Mouse (Mus musculus) thymus, adult 2 months (tissue): Measurements from ENCODE around the gene Barhl1.

Source experiments
- CTCF ChIP-seq: fragments of 200-500 bp; IDR thresholded peaks from 2 replicates; pipeline ENCODE4 v1.5.1; 2012; ENCODE audit warnings: mild to moderate bottlenecking, control low read depth, low read length, moderate library complexity, borderline replicate concordance; ENCODE audit not compliant: control insufficient read depth, poor library complexity, insufficient read depth; ENCODE audit errors: extremely low read depth
- POLR2A ChIP-seq: fragments of 200-500 bp; IDR thresholded peaks from 2 replicates; pipeline ENCODE4 v1.6.1; 2012; ENCODE audit warnings: mild to moderate bottlenecking, low read length, control low read depth, moderate library complexity; ENCODE audit not compliant: control insufficient read depth, poor library complexity, insufficient read depth; ENCODE audit errors: extremely low read depth

DNA sequence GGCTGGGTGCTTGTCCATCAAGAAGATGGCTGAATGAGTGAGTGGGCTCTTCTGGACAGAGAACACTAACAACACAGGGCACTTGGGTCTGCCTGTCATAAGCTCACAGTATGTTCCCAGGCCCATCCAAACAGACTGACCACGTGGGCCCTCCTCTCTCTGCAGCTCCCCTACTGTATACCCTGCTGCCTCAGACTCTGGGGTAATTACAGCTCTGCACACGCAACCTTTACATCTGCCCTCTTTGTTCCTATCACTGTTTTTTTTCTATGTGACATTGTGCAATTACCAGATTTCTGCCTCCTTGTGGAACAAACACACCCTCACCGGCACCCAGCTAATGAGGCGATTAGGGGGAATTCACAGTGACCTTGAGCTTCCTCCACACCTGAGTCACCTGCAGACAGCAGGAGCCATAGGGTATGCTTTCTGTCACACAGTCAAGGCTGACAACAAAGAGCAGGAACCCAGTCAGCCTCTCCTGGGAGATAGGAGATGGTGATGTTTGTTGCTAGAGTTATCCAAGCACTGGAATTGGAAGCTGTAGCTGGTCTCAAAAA is 19.0 kb downstream of the Barhl1 start:
- TF ChIP-seq CTCF, result no peak
- TF ChIP-seq POLR2A, result no peak
